Mouse (Mus musculus) right cerebral cortex, adult 18-20 months (tissue): ENCODE measurements around the gene Gm49776.

Experiments
- DNase-seq: peaks from one replicate; pipeline ENCODE4 v3.0.0; 2022; ENCODE audit warnings: mixed read lengths

The Gm49776 gene

DNA sequence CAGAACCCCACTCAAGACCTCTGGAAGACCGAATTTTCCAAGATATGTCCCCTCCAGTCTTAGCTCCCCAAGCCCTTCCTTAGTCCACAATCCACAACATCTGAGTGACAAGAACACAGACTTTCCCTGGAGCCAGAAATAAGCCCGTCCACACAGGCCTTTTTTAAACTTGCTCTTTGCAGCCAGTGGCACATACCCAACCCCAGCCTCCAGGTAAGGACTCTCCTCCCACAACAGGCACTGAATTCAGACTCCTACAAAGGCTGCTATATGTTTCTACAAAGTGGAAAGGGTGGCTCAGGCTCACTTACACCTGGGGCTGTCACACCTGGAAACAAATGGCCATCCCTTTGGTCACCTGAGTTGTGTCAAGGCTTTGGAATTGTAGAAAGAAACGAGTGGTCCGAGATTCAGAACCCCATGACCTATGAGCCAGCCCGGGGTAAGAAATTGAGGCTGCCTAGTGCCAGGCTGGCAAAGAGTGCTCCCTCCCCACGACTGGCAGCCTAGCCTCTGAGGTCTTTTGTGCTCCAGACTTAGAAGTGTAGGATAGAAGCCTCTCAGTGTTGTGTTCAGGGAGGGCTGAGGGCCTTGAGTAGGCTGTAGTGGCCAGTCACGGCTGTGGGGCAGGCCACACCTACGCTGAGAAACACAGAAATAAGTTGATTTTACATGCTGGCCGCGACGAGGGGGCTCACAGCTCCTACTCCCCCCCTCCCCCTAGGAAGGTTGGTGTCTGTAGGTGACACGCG is 24.0 kb downstream of the Gm49776 start:
- no peak for DNase-seq

DNA sequence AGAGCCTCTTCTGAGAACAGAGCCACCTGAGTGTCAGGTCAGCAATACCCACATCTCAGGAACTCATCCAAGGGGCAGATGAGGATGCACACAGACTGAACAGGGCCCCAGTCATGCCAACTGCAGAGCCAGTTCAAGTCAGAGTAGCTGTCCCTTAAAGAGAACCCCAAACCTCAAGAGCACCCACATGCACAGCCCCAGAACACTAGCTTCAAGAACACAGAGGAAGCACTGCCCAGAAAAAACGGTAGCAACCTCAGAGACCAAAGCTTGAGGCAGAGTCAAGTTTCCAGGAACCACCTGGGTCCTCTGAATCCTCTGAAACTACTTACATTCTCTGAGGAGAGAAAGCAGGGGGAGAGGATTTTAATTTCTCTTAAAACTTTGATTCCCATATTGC is 24.7 kb downstream of the Gm49776 start:
- no peak for DNase-seq

GRCm38 (mm10) chr16:18231451-18231850 is 26.7 kb downstream of the Gm49776 start:
- DNase-seq: no peak

DNA sequence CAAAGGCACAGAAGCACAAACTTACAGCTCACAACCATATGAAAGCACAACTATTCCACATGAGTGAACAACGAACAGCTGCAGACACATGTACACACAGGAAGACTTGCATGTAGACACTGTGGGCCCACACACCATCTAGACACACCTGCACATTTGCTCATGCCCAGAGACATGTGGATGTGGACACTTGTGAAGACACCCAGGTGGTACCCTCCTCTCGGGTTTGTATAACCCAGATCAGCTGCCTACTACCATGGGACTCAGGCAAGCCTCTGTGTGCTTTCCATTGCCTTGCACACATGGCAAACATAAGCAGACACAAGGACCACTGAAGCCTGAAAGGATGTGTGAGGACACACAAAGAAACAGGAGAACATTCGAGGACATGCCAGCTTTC is 27.1 kb downstream of the Gm49776 start:
- DNase-seq: no peak

- DNase-seq: no peak
Measured at GRCm38 (mm10) chr16:18230617-18231016, 27.5 kb downstream of the Gm49776 start.

GRCm38 (mm10) chr16:18229622-18230021 is 28.5 kb downstream of the Gm49776 start:
- DNase-seq: peak; percentile 93

- DNase-seq: no peak
Measured at GRCm38 (mm10) chr16:18228856-18229255, 29.3 kb downstream of the Gm49776 start.

DNA sequence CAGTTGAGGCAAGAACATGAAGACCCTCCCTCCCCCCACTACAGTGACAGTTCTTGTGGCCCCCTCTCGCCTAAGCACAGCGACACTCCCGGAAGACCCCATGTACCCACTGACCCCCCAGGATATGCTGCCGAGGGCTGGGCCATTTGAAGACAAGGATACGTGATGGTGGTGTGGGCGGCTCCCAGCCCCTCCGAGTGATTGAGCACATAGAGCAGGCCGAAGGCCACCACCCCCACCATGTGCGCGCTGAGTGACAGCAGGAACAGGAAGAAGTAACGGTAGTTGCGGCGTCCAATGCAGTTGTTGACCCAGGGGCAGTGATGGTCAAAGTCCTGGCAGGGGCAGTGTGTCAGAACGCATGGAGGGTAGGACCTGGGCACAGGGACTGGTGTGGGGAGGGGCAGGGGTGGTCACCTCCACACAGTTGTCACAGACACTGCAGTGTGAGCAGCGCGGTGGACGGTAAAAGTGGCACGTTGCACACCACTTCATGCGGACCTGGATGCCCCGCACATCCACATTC is 30.2 kb downstream of the Gm49776 start:
- no peak for DNase-seq

DNA sequence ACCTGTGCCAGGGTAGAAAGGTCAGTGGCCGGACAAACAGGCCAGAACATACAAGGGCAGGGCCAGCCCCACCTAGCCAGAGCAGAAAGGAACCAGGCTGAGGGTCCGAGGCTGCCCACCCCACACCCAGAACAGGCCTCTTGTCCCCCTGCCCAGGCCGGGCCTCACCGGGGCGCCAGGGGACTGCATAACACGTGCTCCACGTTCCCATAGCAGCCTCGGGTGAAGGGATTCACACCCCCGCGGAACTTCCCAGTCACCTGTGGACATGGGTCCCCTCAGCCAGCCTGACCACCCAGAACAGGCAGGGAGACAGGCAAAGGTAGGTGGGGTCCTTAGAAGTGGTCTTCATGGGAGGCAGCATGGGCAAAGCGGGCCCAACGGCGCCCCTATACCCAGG is 30.9 kb downstream of the Gm49776 start:
- DNase-seq: no peak

DNA sequence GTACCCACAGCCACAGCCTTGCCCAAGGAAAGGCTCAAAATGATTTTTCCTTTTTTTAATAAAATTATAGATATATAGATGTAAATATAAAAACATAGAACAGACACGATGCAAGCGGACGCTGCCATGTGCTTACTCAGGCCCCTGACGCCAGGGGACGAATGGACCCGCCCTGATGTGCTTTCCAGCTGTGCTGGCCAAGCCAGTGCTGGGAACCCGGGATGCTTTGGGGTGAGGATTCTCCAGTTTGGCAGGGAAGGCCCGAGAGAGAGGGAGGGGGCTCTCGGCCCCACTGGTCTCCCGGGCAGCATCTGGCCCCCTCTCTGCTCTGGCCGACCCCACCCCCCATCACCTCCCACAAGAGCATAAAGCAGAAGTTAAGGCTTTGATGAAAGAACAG is 35.9 kb downstream of the Gm49776 start:
- DNase-seq: no peak

DNA sequence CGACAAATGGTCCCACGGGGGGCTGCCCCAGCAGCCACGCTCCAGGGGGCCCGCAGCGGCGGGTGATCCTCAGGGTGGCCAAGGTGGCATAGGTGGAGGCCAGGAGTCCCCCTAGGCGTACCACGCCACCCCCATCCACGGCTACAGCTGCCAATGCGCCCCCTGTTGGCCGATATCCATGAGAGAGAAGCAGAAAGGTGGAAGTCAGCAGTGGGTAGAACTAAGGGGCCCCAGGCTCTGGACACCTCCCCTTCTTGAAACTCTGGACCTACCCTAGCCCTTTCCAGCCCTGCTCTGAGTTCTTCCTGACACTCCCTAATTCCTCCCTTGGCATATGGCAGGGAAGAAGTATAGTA is 36.6 kb downstream of the Gm49776 start:
- DNase-seq: no peak

- no peak for DNase-seq
Measured at GRCm38 (mm10) chr16:18220856-18221542, 37.1 kb downstream of the Gm49776 start.

- no peak for DNase-seq
Measured at GRCm38 (mm10) chr16:18220001-18220400, 38.1 kb downstream of the Gm49776 start.

GRCm38 (mm10) chr16:18218580-18218996 is 39.5 kb downstream of the Gm49776 start:
- DNase-seq: no peak

DNA sequence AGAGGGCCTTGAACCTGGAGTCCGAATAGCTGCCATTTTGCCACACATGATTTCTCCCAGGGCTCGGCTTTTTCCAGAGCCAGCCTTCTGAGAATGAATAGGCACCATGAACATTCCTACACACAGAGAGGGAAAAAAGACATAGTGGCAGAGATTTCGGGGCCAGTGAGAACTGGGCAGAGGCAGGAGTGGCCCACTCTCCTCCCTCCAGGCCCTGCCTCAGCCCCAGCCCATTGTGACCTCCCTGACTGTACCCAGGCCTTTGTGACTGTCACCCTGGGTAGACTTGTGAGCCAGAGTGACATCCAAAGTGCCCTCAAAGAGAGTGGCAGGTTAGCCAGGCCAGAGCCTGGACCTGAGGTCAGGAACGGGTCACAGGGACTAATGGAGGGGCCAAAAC is 40.5 kb downstream of the Gm49776 start, which contains the start of gene Ccdc188:
TSS of gene Ccdc188 (plus strand) at position 301 of the 400 bp plus-strand sequence.
- no peak for DNase-seq

GRCm38 (mm10) chr16:18214858-18215257 is 43.3 kb downstream of the Gm49776 start:
- no peak for DNase-seq

- peak; percentile 68 for DNase-seq
Measured at GRCm38 (mm10) chr16:18213689-18214088, 44.4 kb downstream of the Gm49776 start.

DNA sequence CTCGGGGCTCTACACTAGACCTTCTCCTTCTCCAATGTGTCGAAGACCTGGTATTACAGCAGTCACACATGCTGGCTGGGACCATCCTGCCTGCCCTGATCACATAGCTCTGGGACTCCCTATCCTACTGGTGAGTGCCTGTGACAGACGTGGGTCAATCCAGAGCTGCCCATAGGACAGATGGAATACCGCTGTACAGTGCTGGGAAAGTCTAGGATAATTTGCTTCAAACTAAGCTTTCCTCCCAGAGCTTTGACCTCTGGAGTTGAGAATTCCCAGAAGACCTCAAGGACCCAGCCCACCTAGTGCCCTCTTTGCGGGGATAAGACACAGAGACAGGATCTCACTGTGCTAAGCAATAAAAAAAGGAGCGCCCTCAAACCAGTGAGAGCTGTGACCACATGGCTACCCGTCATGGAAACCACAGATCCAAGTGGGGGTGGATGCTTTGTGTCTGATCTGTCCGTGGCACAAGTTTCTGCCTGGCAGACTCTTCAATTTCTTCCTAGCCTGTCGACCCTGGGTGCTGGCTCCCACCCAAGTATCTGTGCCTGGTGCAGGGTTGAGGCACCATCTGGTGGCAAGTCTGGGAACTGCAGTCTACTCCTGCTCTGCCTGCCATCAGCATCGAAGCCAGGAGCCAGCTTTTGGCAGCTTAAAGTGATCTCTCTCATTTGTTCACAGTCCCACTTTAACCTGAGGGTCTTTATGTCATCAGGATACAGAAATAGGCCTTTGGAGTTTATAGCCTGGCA is 46.5 kb downstream of the Gm49776 start:
- peak; percentile 88 for DNase-seq

GRCm38 (mm10) chr16:18210701-18211416 is 47.3 kb downstream of the Gm49776 start:
- peak; percentile 77 for DNase-seq

GRCm38 (mm10) chr16:18203430-18204091 is 54.6 kb downstream of the Gm49776 start:
- no peak for DNase-seq

GRCm38 (mm10) chr16:18202061-18202460 is 56.1 kb downstream of the Gm49776 start:
- DNase-seq: no peak

DNA sequence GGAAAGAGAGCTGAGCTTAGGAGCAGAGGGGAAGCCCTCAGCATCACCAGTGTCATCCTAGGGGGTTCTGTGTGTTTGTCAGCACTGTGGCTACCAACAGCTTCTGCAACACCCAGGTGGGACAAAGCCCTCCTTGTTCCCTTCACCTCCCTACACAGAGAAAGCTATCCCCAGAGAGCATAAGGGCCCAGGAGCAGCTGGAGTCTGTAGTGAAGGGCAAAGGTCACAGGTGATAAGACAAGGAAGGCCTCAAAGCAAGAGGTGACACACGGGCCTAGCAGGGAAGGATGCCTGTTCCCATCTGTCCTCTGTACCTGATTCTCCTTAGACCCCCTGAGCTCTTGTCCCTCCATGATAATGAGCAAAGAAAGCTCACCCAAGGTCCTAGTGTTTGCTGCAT is 56.5 kb downstream of the Gm49776 start:
- DNase-seq: no peak
